Mouse (Mus musculus) regulatory T cell (primary cell): ENCODE results near the gene Spata46.

Experiments used
- in situ Hi-C: fragments of 300-600 bp; cut with MboI, MseI; formaldehyde crosslinking; loops from one replicate; pipeline ENCODE4 v1.15.1; 2025; ENCODE audit warnings: high pct_unique_total_duplicates

Spata46 gene

GRCm38 (mm10) chr1:170308503-170308902 lies at the start of gene Spata46:
TSS of gene Spata46 (plus strand) at chr1:170308803.
- in situ Hi-C loops = no loop called here

GRCm38 (mm10) chr1:170270281-170270680 lies 38.3 kb upstream of the Spata46 start:
- in situ Hi-C loops = no loop called here

GRCm38 (mm10) chr1:170270696-170271095 lies 37.9 kb upstream of the Spata46 start:
- in situ Hi-C loops = no loop called here

- in situ Hi-C loops = no loop called here
Observed at GRCm38 (mm10) chr1:170273252-170273651, 35.4 kb upstream of the Spata46 start.

GRCm38 (mm10) chr1:170277016-170277415 lies 31.6 kb upstream of the Spata46 start, which contains the start of gene Sh2d1b1:
TSS of gene Sh2d1b1 (plus strand) at chr1:170277320.
- in situ Hi-C loops = loop anchor here (5.0 kb wide), 1 partner anchor 45 kb away; the partner anchor contains the start of gene Sh2d1b2

- in situ Hi-C loops = no loop called here
Observed at GRCm38 (mm10) chr1:170282415-170283129, 26.0 kb upstream of the Spata46 start.

DNA sequence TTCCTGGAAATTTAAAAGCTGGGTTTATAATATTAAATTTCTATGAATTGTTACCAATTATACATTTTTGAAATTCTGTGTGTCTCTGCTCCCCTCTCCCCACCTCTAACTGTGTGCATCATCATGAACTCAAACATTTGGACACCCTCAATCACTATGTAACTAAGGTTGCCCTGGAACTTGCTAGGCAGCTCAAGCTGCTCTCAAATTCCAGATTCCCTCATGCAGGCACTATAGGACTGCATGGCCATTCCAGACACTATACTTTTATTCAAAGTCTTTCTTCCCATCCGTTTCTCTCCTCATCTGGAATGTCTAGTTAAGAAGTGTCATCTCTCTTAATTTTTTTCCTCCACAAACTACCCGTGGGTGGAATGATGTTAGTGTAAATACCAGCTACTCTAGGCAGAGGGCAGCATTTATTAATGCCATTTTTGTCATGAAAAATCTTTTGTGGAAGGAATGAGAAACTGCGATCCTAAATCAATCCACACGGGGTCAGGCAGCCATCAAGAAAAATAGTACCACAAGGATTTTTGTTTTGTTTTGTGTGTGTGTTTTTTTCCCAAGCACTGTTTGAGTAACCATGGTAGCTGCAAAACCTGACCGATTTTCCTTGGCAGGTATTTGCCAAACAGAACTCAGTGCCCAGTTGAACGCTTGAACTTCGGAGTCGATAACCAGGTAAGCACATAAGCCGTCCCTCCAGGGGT lies 16.2 kb upstream of the Spata46 start:
- in situ Hi-C loops = no loop called here

GRCm38 (mm10) chr1:170293257-170293656 lies 15.3 kb upstream of the Spata46 start:
- in situ Hi-C loops = no loop called here

GRCm38 (mm10) chr1:170294786-170295570 lies 13.6 kb upstream of the Spata46 start:
- in situ Hi-C loops = no loop called here

DNA sequence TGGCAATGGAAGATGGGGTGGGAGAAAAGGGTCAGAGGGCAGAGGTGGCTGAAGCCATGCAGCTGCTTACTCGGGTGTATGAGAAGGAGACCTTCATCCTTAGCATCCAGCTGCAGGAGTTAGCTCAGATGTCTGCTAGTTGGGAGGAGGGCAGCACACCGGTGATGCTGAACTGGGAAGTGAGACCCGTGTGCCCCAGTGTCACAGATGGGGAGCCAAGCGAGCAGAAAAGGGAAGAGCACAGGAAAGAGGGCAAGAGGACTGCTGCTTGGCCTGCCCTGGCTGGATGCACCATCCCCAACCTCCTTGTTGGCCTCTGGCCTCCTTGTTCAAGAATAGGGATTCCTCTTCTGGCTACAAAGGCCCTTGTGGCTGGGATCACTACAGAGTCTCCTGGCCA lies 9.1 kb upstream of the Spata46 start:
- in situ Hi-C loops = no loop called here

DNA sequence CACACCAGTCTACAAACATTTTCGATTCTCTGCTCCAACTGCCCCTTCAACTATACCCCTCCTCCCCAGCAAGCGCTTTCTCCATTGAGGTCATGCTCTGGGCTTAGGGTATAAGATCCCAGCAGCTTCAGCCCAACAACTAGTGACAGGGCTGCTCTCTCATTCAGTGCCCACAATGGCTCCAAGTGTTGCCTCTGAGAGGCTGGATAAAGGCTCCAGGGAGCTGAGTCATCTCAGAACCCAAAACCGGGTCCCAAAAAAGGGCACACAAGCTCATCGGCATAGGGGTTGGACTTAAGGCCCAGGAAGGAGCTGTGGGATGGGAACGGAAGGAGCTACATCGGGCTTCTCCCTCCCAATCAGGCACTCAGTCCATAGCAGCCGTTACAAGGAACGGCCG lies 6.9 kb upstream of the Spata46 start:
- in situ Hi-C loops = no loop called here

GRCm38 (mm10) chr1:170302456-170302855 lies 6.1 kb upstream of the Spata46 start:
- in situ Hi-C loops = no loop called here

DNA sequence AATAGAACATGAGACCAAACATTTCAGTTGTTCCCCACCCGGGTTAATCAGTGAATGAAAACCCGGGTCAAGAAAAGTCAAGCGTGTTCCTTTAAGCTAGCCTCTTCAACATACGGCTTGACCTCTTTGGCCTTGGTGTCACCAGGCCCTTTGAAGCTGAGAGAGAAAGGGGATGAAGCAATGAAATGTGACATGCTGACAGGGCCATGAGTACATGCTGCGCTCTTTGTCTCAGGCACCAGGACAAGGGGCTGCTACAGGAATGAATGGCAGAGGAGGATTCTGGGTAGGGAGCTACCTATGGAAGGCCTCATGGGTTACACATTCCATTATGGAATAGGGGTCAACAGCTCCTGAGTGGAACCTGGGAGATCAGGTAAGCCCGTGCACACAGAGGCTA lies 5.5 kb upstream of the Spata46 start:
- in situ Hi-C loops = no loop called here

GRCm38 (mm10) chr1:170305002-170305401 lies 3.6 kb upstream of the Spata46 start:
- in situ Hi-C loops = no loop called here

DNA sequence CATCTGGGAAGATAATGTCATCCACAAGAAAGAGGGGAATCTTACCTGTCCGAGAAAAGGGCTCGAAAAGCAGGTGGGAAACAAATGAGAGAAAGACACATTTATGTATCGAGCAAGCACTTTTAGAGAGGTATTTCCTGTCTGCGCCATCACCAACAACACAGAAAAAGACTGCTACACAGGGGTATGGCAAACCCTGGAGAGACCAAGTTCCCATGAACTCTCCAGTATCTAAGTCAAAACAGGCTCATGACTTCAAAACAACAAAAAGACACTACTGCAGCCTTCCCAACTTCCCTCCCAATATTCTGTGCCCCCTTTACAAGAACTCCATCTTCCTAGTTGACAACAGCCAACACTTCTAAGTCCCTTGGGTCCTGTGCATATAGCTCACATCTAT lies 2.4 kb upstream of the Spata46 start, which contains the start of gene Gm7694:
Gene Gm7694, minus strand, starts transcription at position 101 of the 400 bp plus-strand sequence.
- in situ Hi-C loops = no loop called here

GRCm38 (mm10) chr1:170311431-170311830 lies 2.8 kb downstream of the Spata46 start:
- in situ Hi-C loops = no loop called here

GRCm38 (mm10) chr1:170322046-170322445 lies 13.4 kb downstream of the Spata46 start:
- in situ Hi-C loops = no loop called here

DNA sequence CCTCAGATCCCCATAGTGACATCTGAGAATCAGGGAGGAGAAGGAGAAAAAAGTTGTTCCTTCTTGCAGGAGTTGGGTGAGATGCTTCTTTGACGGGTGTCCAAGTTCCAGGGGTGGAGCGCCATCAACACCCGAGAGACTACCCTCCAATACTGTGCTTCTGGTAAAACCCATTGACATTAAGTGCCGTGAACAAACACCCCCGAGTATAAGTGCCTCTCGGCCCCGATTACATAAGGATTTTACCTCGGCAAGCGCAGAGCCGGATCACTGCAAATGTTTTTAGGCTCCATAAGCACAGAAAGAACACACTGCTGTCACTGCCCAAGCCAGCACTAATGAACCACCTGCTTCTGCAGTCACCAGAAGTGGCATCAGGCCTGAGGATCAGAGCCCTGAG lies 14.4 kb downstream of the Spata46 start:
- in situ Hi-C loops = no loop called here

- in situ Hi-C loops = no loop called here
Observed at GRCm38 (mm10) chr1:170324312-170324711, 15.7 kb downstream of the Spata46 start.

DNA sequence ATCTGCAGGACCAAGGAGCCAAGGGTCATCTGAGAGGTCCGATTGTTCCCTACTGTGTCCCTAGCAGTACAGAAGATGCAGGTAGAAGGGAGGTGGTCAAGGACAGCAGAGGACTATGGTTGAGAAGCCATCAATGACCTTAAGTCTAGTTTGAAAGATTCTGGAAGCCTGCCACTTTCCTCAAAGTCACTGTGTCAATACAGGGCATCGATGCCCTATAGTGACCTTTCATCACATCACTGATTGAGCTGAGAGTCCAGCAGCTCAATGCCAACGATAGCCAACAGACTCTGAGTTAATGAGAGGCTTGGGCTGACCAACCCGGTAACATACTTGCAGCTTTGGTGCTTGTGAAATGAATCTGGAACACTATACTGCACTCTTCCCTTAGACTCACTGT lies 16.7 kb downstream of the Spata46 start:
- in situ Hi-C loops = no loop called here

DNA sequence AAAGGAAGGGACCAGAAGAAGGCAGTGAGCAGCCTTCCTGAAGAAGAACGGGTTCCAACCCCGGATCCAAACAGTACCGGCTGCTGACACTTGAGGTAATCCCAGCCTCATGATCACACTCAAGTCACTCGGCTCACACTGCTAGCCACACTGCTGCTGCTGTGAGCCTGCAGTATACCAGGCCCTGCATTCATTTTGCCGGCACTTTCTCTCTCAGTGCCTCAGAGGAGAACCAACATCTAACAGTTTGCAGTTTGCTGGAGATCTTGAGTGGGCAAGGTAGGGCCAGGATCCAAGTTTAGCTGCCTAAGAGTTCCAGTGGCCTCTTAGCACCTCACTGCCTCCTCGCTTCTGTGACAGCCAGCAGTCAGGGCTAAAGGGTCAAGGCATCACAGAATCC lies 23.3 kb downstream of the Spata46 start:
- in situ Hi-C loops = no loop called here

DNA sequence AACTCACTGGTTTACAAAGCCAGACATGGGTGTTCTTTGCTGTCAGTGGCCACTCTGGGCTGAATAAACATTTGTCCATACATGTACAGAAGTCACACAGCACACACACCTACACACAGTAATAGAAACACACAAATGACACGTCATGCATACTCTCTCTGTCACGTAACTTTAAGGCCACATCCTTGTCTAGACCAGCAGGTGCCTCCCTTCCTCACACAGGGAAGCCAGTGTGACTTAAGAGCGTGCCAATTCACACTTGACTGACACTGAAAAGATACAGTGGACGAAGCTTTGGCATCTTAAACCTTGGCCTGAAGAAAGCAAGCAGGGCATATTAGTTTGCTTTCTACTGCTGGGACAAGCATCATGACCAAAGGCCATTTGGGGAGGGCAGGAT lies 24.2 kb downstream of the Spata46 start:
- in situ Hi-C loops = no loop called here
